Mouse (Mus musculus): ENCODE measurements around the gene Ddx6.

GRCm38 (mm10) chr9:44686638-44687037 is 81.9 kb downstream of the Ddx6 start:
- TF ChIP-seq CTCF (IDR thresholded peaks at IDR 0.05; ENCODE audit: control insufficient read depth, insufficient read depth, low read length) (no peak), POLR2A (IDR thresholded peaks at IDR 0.05; ENCODE audit: borderline replicate concordance, control insufficient read depth, low read depth, low read length) (no peak)
